Mouse (Mus musculus): ENCODE measurements around the gene Gli1.

DNA sequence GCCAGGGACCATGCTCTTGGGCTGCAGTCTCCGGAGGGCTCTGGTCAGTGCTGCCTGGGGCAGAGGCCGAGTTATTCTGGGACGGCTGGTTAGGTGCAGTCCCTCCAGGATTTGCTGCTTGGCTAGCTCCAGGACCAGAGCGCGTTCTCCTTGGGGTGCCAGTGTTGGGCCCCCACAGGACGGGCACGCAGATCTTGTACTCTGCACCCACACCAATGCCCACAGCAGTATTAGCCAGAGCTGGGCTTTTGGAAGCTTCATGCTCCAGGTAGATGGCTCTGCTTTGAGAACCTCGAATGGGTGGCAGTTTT lies 9.5 kb upstream of the Gli1 start:
- TF ChIP-seq CHD2 (IDR thresholded peaks at IDR 0.05; ENCODE audit: low read depth, low read length) (no peak), ZC3H11A (IDR thresholded peaks at IDR 0.05; ENCODE audit: borderline replicate concordance, low read depth, low read length) (no peak)
